Mouse (Mus musculus): ENCODE measurements at regions not wholly inside any gene's neighbourhood (a gene's known extent, or its start where the extent isn't known, plus 50 kb on each side); places are given as distances from the start of the nearest gene placed in this dataset.

DNA sequence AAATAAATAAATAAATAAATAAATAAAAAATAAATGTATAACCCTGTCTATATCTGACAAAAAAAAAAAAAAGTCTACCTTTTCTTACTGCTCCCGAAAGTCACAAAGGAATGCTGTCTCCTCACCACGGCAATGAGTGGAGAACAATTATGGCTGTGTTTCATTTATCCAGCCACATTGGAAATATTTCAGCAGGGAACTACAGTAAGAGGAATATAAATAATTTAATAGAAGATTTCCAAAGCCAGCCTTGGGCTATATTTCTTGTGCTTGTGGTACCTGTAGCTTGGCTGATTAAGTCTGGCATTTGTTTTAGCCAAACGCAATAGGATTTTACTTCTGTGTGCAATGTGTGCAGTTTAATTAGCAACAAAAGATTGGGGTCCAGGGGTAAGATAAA, 98.8 kb upstream of the Tac1 start:
- TF ChIP-seq POLR2A (IDR thresholded peaks at IDR 0.05; ENCODE audit: control insufficient read depth in 1 of 2, insufficient read depth in 1 of 2, low read depth in 1 of 2, low read length in 2 of 2, poor library complexity in 1 of 2) (no peak), CTCF (IDR thresholded peaks at IDR 0.05 in 2 of 3, conservative IDR thresholded peaks at IDR 0.05 in 1 of 3; ENCODE audit: control insufficient read depth in 1 of 3, insufficient read depth in 1 of 3, low read depth in 2 of 3, low read length in 3 of 3, poor library complexity in 1 of 3, severe bottlenecking in 1 of 3) (no peak), GATA1 (IDR thresholded peaks at IDR 0.05; ENCODE audit: low read depth, low read length) (no peak), SIN3A (IDR thresholded peaks at IDR 0.05; ENCODE audit: low read length) (no peak), ZNF384 (IDR thresholded peaks at IDR 0.05; ENCODE audit: low read depth, low read length) (no peak), MAX (IDR thresholded peaks at IDR 0.05; ENCODE audit: low read length) (no peak), ZC3H11A (IDR thresholded peaks at IDR 0.05; ENCODE audit: low read depth, low read length) (no peak), TAL1 (IDR thresholded peaks at IDR 0.05; ENCODE audit: low read length) (no peak)
